Mouse (Mus musculus): ENCODE results near the gene Cln6.

- no peak for TF ChIP-seq POLR2A (IDR thresholded peaks at IDR 0.05; ENCODE audit: low read depth, low read length)
- no peak for TF ChIP-seq CTCF (IDR thresholded peaks at IDR 0.05; ENCODE audit: borderline replicate concordance, insufficient read depth, low read length)
Observed at GRCm38 (mm10) chr9:62816323-62817098, 22.1 kb upstream of the Cln6 start.
